Mouse (Mus musculus): Measurements from ENCODE around the gene Ddrgk1. TPM values are rescaled to one million over a fixed set of nuclear protein-coding genes. Genes with fewer than 3 reads are reported as not detected.
"Not testable (repeated sequence)": the region's sequence is repeated elsewhere in the genome, so short reads cannot be mapped to it uniquely, and the experiment has no call there.

Gene Ddrgk1
- total and polyA plus RNA-seq, 2 experiments from 2014 or later, result 14.4 to 83.3 TPM

DNA sequence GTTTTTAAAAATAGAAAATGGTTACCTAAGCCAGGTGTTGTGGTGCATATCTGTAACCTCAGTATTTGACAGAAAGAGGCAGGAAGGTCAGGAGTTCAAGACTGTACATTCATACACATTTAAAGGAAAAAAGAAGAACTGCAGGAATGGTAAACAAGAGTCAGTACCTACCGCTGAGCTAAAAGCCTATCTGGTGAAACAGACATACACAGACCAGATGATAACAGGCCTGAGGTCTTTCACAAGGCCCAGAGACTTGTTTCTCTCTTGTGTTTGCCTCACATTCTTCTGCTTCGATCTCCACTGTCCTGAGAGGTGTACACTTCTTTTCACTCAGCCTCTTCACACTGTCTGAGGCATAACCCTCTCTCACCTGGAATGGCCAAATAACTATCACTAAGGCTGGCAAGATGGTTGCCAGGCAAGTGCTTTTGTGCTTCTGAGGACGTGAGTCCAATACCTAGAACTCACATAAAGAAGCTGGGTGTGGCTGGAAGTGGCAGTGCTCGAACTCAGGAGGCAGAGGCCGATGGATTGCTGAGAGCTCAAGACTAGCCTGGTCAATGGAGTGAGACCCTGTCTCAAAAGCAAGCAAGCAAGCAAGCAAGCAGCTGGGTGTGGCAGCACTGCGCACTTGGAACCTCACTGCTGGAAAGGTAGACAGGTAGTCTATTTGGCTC, 8.7 kb downstream of the Ddrgk1 start:
- TF ChIP-seq CTCF (IDR thresholded peaks at IDR 0.05; ENCODE audit: low read depth), result no peak
- H3K27me3 ChIP-seq (ENCODE audit: insufficient read depth, low read length), result no peaks in the 10 kb centered on the region

GRCm38 (mm10) chr2:130653760-130654159, 10.7 kb downstream of the Ddrgk1 start:
- DNase-seq (ENCODE audit: low spot score) (no peak), ATAC-seq (no peak)
- Histone ChIP-seq H3K9me3 (ENCODE audit: low read length) (no peaks in the 10 kb centered on the region), H3K4me3 (ENCODE audit: low read length) (no peak overlapping the region), H3K27ac (no peak overlapping the region), H3K4me2 (ENCODE audit: low read depth, low read length) (no peak overlapping the region), H3K36me3 (ENCODE audit: insufficient read depth, low read length) (peaks cover 58% of the 10 kb centered on the region), H3K27me3 (ENCODE audit: insufficient read depth, low read length) (no peaks in the 10 kb centered on the region), H3K9ac (replicated peaks; ENCODE audit: low read length) (no peak overlapping the region), H3K4me1 (ENCODE audit: insufficient read depth, low read length) (no peaks in the 10 kb centered on the region)
- no peak for TF ChIP-seq CTCF (IDR thresholded peaks at IDR 0.05; ENCODE audit: low read depth)
- WGBS, result 91% methylated on average over 1 of the region's 1 CpGs

More for the DNA sequence above, 8.7 kb downstream of the Ddrgk1 start:
- Histone ChIP-seq H3K9me3 (ENCODE audit: low read length) (no peaks in the 10 kb centered on the region), H3K4me1 (ENCODE audit: insufficient read depth, low read length) (no peaks in the 10 kb centered on the region), H3K4me2 (ENCODE audit: low read depth, low read length) (no peak overlapping the region), H3K27ac (no peak overlapping the region), H3K36me3 (ENCODE audit: insufficient read depth, low read length) (peaks cover 58% of the 10 kb centered on the region), H3K9ac (replicated peaks; ENCODE audit: low read length) (no peak overlapping the region), H3K4me3 (ENCODE audit: low read length) (no peak overlapping the region)
- DNase-seq (ENCODE audit: low spot score) (no peak), ATAC-seq (no peak)
- WGBS, result 89% methylated on average over 6 of the region's 6 CpGs

DNA sequence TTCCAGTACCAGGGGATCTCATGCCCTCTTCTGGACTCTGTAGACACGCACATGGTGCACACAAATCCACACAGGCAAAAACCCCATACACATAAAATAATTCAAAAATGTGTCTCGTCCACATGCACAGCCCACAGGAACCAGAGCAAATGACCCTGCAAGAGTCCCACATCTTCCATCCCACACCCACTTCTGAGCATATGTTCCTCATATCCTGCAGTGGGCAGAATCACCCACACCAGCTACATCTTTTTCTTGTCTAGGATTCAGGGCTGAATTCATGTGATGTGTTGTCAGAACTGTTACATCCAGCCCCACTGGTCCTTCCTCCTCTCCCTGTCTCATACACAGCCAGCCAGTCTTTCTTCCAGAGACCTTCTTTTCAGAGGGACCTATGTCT, 11.2 kb downstream of the Ddrgk1 start:
- Histone ChIP-seq H3K4me3 (ENCODE audit: low read length) (no peak overlapping the region), H3K9ac (replicated peaks; ENCODE audit: low read length) (no peak overlapping the region), H3K36me3 (ENCODE audit: insufficient read depth, low read length) (peaks cover 53% of the 10 kb centered on the region), H3K4me1 (ENCODE audit: insufficient read depth, low read length) (no peaks in the 10 kb centered on the region), H3K9me3 (ENCODE audit: low read length) (no peaks in the 10 kb centered on the region), H3K27ac (no peak overlapping the region), H3K27me3 (ENCODE audit: insufficient read depth, low read length) (no peaks in the 10 kb centered on the region), H3K4me2 (ENCODE audit: low read depth, low read length) (no peak overlapping the region)
- ATAC-seq (no peak), DNase-seq (ENCODE audit: low spot score) (no peak)
- no peak for TF ChIP-seq CTCF (IDR thresholded peaks at IDR 0.05; ENCODE audit: low read depth)
- WGBS, result 91% methylated on average over 2 of the region's 2 CpGs

GRCm38 (mm10) chr2:130649028-130649427, 15.4 kb downstream of the Ddrgk1 start:
- not testable (repeated sequence) for ATAC-seq; H3K4me2 ChIP-seq (ENCODE audit: low read depth, low read length)

GRCm38 (mm10) chr2:130645198-130645597, 19.3 kb downstream of the Ddrgk1 start:
- no peak overlapping the region for H3K4me3 ChIP-seq (ENCODE audit: low read length)
- H3K27me3 ChIP-seq (ENCODE audit: insufficient read depth, low read length), result no peaks in the 10 kb centered on the region
- DNase-seq (ENCODE audit: low spot score), result no peak
- peaks cover 11% of the 10 kb centered on the region; the same call in 1 of the 2 replicates for H3K4me1 ChIP-seq (ENCODE audit: insufficient read depth, low read length)
- H3K4me2 ChIP-seq (ENCODE audit: low read depth, low read length), result no peak overlapping the region
- no peak overlapping the region for H3K9ac ChIP-seq (replicated peaks; ENCODE audit: low read length)
- no peak for ATAC-seq
- no peak for TF ChIP-seq CTCF (IDR thresholded peaks at IDR 0.05; ENCODE audit: low read depth)
- WGBS, result 83% methylated on average over 4 of the region's 4 CpGs
- no peak overlapping the region for H3K27ac ChIP-seq
- peaks cover 3% of the 10 kb centered on the region; the same call in 1 of the 2 replicates for H3K36me3 ChIP-seq (ENCODE audit: insufficient read depth, low read length)
- H3K9me3 ChIP-seq (ENCODE audit: low read length), result no peaks in the 10 kb centered on the region

More at GRCm38 (mm10) chr2:130649028-130649427, 15.4 kb downstream of the Ddrgk1 start:
- not testable (repeated sequence) for H3K4me3 ChIP-seq (ENCODE audit: low read length); H3K9me3 ChIP-seq (ENCODE audit: low read length); H3K27ac ChIP-seq; H3K9ac ChIP-seq (replicated peaks; ENCODE audit: low read length); H3K4me1 ChIP-seq (ENCODE audit: insufficient read depth, low read length); DNase-seq (ENCODE audit: low spot score); H3K27me3 ChIP-seq (ENCODE audit: insufficient read depth, low read length)
- 83% methylated on average over 6 of the region's 6 CpGs for WGBS
- H3K36me3 ChIP-seq (ENCODE audit: insufficient read depth, low read length), result peaks cover 10% of the 10 kb centered on the region

GRCm38 (mm10) chr2:130642684-130643369, 21.6 kb downstream of the Ddrgk1 start, which contains the start of gene Lzts3:
TSS of gene Lzts3 (minus strand) at chr2:130642803.
- peak within 1 kb of the TSS; percentile 84 for H3K27ac ChIP-seq
- peaks cover 11% of the 10 kb centered on the region; the same call in 1 of the 2 replicates for H3K4me1 ChIP-seq (ENCODE audit: insufficient read depth, low read length)
- WGBS, result 3% methylated on average over 29 of the region's 40 CpGs
- H3K9ac ChIP-seq (replicated peaks; ENCODE audit: low read length), result peak within 1 kb of the TSS; percentile 80
- ATAC-seq (peak; percentile 96), DNase-seq (ENCODE audit: low spot score) (peak; percentile 96)
- no peaks in the 10 kb centered on the region for H3K27me3 ChIP-seq (ENCODE audit: insufficient read depth, low read length)
- H3K4me3 ChIP-seq (ENCODE audit: low read length), result peak within 1 kb of the TSS; percentile 84
- TF ChIP-seq CTCF (IDR thresholded peaks at IDR 0.05; ENCODE audit: low read depth), result 0 out of 2 replicates have a peak, but pooled peaks have one; percentile 6
- H3K9me3 ChIP-seq (ENCODE audit: low read length), result no peaks in the 10 kb centered on the region
- peak within 1 kb of the TSS; percentile 80 for H3K4me2 ChIP-seq (ENCODE audit: low read depth, low read length)
- no peaks in the 10 kb centered on the region for H3K36me3 ChIP-seq (ENCODE audit: insufficient read depth, low read length)

All from hindbrain, postnatal 0 days (tissue).